Mouse (Mus musculus) right cerebral cortex, adult 2 months (tissue): ENCODE data around the gene Sco2.

Source experiments
- DNase-seq, 2 experiments: peaks; one replicate each; pipeline ENCODE4 v3.0.0; 2021 to 2022; ENCODE audit warnings: low spot score in 2 of 2

Sco2 gene

GRCm38 (mm10) chr15:89373027-89373761 is 452 bp downstream of the Sco2 start:
- peak; percentile 86 to 89 for DNase-seq

GRCm38 (mm10) chr15:89372536-89372935 is 1.1 kb downstream of the Sco2 start:
- DNase-seq, result no peak

GRCm38 (mm10) chr15:89372068-89372467 is 1.6 kb downstream of the Sco2 start:
- no peak for DNase-seq

- no peak for DNase-seq
These were observed 8.5 kb downstream of the Sco2 start for GRCm38 (mm10) chr15:89365141-89365551.

- no peak for DNase-seq
These were observed 10.6 kb downstream of the Sco2 start for GRCm38 (mm10) chr15:89363051-89363450.

- DNase-seq, result no peak
These were observed 14.9 kb downstream of the Sco2 start for GRCm38 (mm10) chr15:89358784-89359183.

- DNase-seq, result peak; percentile 56 to 66
These were observed 17.3 kb downstream of the Sco2 start for GRCm38 (mm10) chr15:89356372-89356771.

GRCm38 (mm10) chr15:89355241-89356187 is 18.1 kb downstream of the Sco2 start, which contains the start of the genes Lmf2 and Ncaph2:
Lmf2 (minus strand) TSS chr15:89355659.
Ncaph2 (plus strand) TSS chr15:89355719.
- peak; percentile 94 to 96 for DNase-seq

- DNase-seq, result no peak
These were observed 19.2 kb downstream of the Sco2 start for GRCm38 (mm10) chr15:89354455-89354854.

- no peak for DNase-seq
These were observed 19.8 kb downstream of the Sco2 start for GRCm38 (mm10) chr15:89353837-89354236.

GRCm38 (mm10) chr15:89352795-89353194 is 20.9 kb downstream of the Sco2 start:
- DNase-seq, result no peak

- no peak for DNase-seq
These were observed 21.6 kb downstream of the Sco2 start for GRCm38 (mm10) chr15:89352054-89352453.

GRCm38 (mm10) chr15:89351302-89351701 is 22.3 kb downstream of the Sco2 start:
- DNase-seq, result no peak

GRCm38 (mm10) chr15:89350447-89350846 is 23.2 kb downstream of the Sco2 start:
- DNase-seq, result no peak

GRCm38 (mm10) chr15:89343325-89343724 is 30.3 kb downstream of the Sco2 start:
- no peak for DNase-seq

- DNase-seq, result no peak
These were observed 32.0 kb downstream of the Sco2 start for GRCm38 (mm10) chr15:89341678-89342077.

- no peak for DNase-seq
These were observed 33.5 kb downstream of the Sco2 start for GRCm38 (mm10) chr15:89340136-89340535.

GRCm38 (mm10) chr15:89339696-89340095 is 34.0 kb downstream of the Sco2 start:
- no peak for DNase-seq

GRCm38 (mm10) chr15:89336422-89336821 is 37.2 kb downstream of the Sco2 start:
- DNase-seq, result no peak

- no peak for DNase-seq
These were observed 38.7 kb downstream of the Sco2 start for GRCm38 (mm10) chr15:89334774-89335537.

- DNase-seq, result no peak
These were observed 39.4 kb downstream of the Sco2 start, which contains the start of gene Miox for GRCm38 (mm10) chr15:89334271-89334670. Miox (plus strand) TSS chr15:89334398.

GRCm38 (mm10) chr15:89326441-89326840 is 47.2 kb downstream of the Sco2 start:
- no peak for DNase-seq
